Mouse (Mus musculus) cerebellum, adult 2 months (tissue): Measurements from ENCODE around the gene Gm45062.

ENCODE experiments used
- CTCF ChIP-seq: fragments of 200-500 bp; IDR thresholded peaks from 2 replicates; pipeline ENCODE4 v1.5.1; 2011; ENCODE audit warnings: low read depth, mild to moderate bottlenecking, control low read depth, low read length, moderate library complexity, borderline replicate concordance; ENCODE audit not compliant: insufficient read depth
- POLR2A ChIP-seq: fragments of 200-500 bp; IDR thresholded peaks from 2 replicates; pipeline ENCODE4 v1.6.1; 2011; ENCODE audit warnings: low read length, control low read depth, borderline replicate concordance; ENCODE audit not compliant: insufficient read depth

DNA sequence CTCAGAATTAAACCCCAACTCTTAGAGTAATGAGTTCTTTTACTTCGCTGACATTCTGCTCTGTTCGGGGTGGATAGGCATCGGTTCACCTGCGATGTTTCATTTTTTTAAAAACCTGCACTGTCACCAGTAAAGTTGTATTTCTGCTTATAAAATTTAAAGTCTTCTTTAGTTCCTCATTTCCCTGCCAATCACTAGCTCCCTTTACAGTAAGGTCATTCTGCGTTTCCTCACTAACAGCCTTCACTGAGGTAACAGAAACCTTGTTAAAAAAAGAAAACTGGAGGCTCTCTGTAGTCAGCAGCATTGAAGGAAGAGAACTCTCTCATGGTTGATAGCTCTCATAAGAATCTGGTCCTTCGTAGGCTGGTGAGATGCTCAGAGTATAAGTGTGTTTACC, 80.2 kb downstream of the Gm45062 start:
- TF ChIP-seq CTCF (no peak), POLR2A (no peak)
